Mouse (Mus musculus) embryonic facial prominence, embryonic 10.5 days (tissue): ENCODE measurements around the gene Dnmt3a. TPM values are rescaled to one million over a fixed set of nuclear protein-coding genes. Genes with fewer than 3 reads are reported as not detected.
A peak's percentile ranks its signal among the peaks of the same experiment; 100 is the strongest.

Experiments
- DNase-seq: peaks from one replicate; pipeline ENCODE4 v3.0.0-alpha.2; 2017; ENCODE audit warnings: low spot score
- H3K27ac ChIP-seq: fragments of 300-500 bp; sonication (generic); replicated peaks from 2 replicates; pipeline ENCODE4 v1.5.1; 2016; ENCODE audit warnings: mild to moderate bottlenecking
- H3K27me3 ChIP-seq: fragments of 300-500 bp; sonication (generic); replicated peaks from 2 replicates; pipeline ENCODE4 v1.6.1; 2016; ENCODE audit warnings: low read depth, mild to moderate bottlenecking; ENCODE audit not compliant: poor library complexity, severe bottlenecking
- H3K36me3 ChIP-seq: fragments of 300-500 bp; sonication (generic); replicated peaks from 2 replicates; pipeline ENCODE4 v1.6.1; 2016; ENCODE audit warnings: mild to moderate bottlenecking, moderate library complexity
- H3K4me1 ChIP-seq: fragments of 300-500 bp; sonication (generic); 2 replicates; pipeline ENCODE4 v1.6.1; 2016
- H3K4me3 ChIP-seq: fragments of 300-500 bp; sonication (generic); 2 replicates; pipeline ENCODE4 v1.5.1; 2016; ENCODE audit warnings: mild to moderate bottlenecking, moderate library complexity
- H3K9me3 ChIP-seq: fragments of 300-500 bp; sonication (generic); 2 replicates; pipeline ENCODE4 v1.6.1; 2016; ENCODE audit warnings: mild to moderate bottlenecking
- WGBS: fragments of 180-500 bp; shearing (Covaris S2); methylation state at CpG from one replicate; pipeline ENCODE4 v1.1.7; 2016; 5-methylcytosine and 5-hydroxymethylcytosine counted together
- polyA plus RNA-seq: library from polyadenylated mRNA; unstranded; fragments of >200 nt; fragmentation: Nextera tagmentation; extraction: Ambion mirVana; gene quantifications from 2 replicates; pipeline ENCODE4 v1.2.1, GENCODE M21; 2016

Gene Dnmt3a
- polyA plus RNA-seq, 1 experiment from 2014 or later, result 179 TPM

- H3K4me1 ChIP-seq, result peaks cover 47% of the 10 kb centered on the region
- peaks cover 47% of the 10 kb centered on the region for H3K36me3 ChIP-seq
- 47% methylated on average over 9 of the region's 9 CpGs for WGBS
- no peaks in the 10 kb centered on the region for H3K9me3 ChIP-seq
- DNase-seq, result no peak
- H3K27ac ChIP-seq, result peak overlapping the region; percentile 51; the same call in 1 of the 2 replicates
- H3K4me3 ChIP-seq, result no peak overlapping the region
- peaks cover 22% of the 10 kb centered on the region for H3K27me3 ChIP-seq
Measured at GRCm38 (mm10) chr12:3872410-3873230, 66.8 kb downstream of the Dnmt3a start.

GRCm38 (mm10) chr12:3875474-3875873 lies 69.7 kb downstream of the Dnmt3a start:
- peaks cover 41% of the 10 kb centered on the region; the same call in 1 of the 2 replicates for H3K36me3 ChIP-seq
- H3K4me3 ChIP-seq, result no peak overlapping the region
- H3K9me3 ChIP-seq, result no peaks in the 10 kb centered on the region
- peaks cover 14% of the 10 kb centered on the region for H3K27me3 ChIP-seq
- DNase-seq, result no peak
- no peak overlapping the region for H3K27ac ChIP-seq
- peaks cover 43% of the 10 kb centered on the region for H3K4me1 ChIP-seq

- Histone ChIP-seq H3K4me3 (no peak overlapping the region), H3K9me3 (no peaks in the 10 kb centered on the region), H3K27me3 (peaks cover 17% of the 10 kb centered on the region), H3K4me1 (peaks cover 34% of the 10 kb centered on the region), H3K27ac (no peak overlapping the region), H3K36me3 (peaks cover 40% of the 10 kb centered on the region; the same call in 1 of the 2 replicates)
- 82% methylated on average over 4 of the region's 4 CpGs for WGBS
- DNase-seq, result no peak
Measured at GRCm38 (mm10) chr12:3877376-3877775, 71.6 kb downstream of the Dnmt3a start.

- no peaks in the 10 kb centered on the region for H3K9me3 ChIP-seq
- peaks cover 6% of the 10 kb centered on the region; the same call in 1 of the 2 replicates for H3K27me3 ChIP-seq
- no peak for DNase-seq
- whole genome bisulfite sequencing, result 84% methylated on average over 3 of the region's 3 CpGs
- H3K27ac ChIP-seq, result no peak overlapping the region
- H3K36me3 ChIP-seq, result peaks cover 22% of the 10 kb centered on the region; the same call in 1 of the 2 replicates
- H3K4me3 ChIP-seq, result no peak overlapping the region
- H3K4me1 ChIP-seq, result peaks cover 47% of the 10 kb centered on the region
Measured at GRCm38 (mm10) chr12:3881474-3881873, 75.7 kb downstream of the Dnmt3a start.

GRCm38 (mm10) chr12:3884892-3885493 lies 79.2 kb downstream of the Dnmt3a start:
- peak; percentile 70 for DNase-seq
- Histone ChIP-seq H3K4me3 (peak overlapping the region; percentile 32), H3K9me3 (no peaks in the 10 kb centered on the region), H3K27me3 (peaks cover 6% of the 10 kb centered on the region; the same call in 1 of the 2 replicates), H3K36me3 (peaks cover 7% of the 10 kb centered on the region; the same call in 1 of the 2 replicates), H3K27ac (peak overlapping the region; percentile 76), H3K4me1 (peaks cover 78% of the 10 kb centered on the region)
- WGBS, result 10% methylated on average over 9 of the region's 9 CpGs

- Histone ChIP-seq H3K36me3 (peaks cover 7% of the 10 kb centered on the region; the same call in 1 of the 2 replicates), H3K9me3 (no peaks in the 10 kb centered on the region), H3K27ac (peak overlapping the region; percentile 68)
Measured at GRCm38 (mm10) chr12:3886601-3887000, 80.8 kb downstream of the Dnmt3a start.

GRCm38 (mm10) chr12:3887515-3888325 lies 81.9 kb downstream of the Dnmt3a start:
- Histone ChIP-seq H3K4me3 (peak overlapping the region; percentile 25; the same call in 1 of the 2 replicates), H3K27ac (peak overlapping the region; percentile 68), H3K36me3 (peaks cover 4% of the 10 kb centered on the region; the same call in 1 of the 2 replicates), H3K4me1 (peaks cover 88% of the 10 kb centered on the region), H3K9me3 (no peaks in the 10 kb centered on the region), H3K27me3 (peaks cover 3% of the 10 kb centered on the region; the same call in 1 of the 2 replicates)
- DNase-seq, result peak; percentile 67
- WGBS, result 44% methylated on average over 4 of the region's 4 CpGs

More at GRCm38 (mm10) chr12:3886601-3887000, 80.8 kb downstream of the Dnmt3a start:
- Histone ChIP-seq H3K27me3 (peaks cover 3% of the 10 kb centered on the region; the same call in 1 of the 2 replicates), H3K4me3 (no peak overlapping the region), H3K4me1 (peaks cover 79% of the 10 kb centered on the region)
- 44% methylated on average over 2 of the region's 2 CpGs for WGBS
- no peak for DNase-seq

- 27% methylated on average over 7 of the region's 7 CpGs for WGBS
- no peak for DNase-seq
- Histone ChIP-seq H3K4me1 (peaks cover 92% of the 10 kb centered on the region), H3K36me3 (peaks cover 11% of the 10 kb centered on the region), H3K9me3 (no peaks in the 10 kb centered on the region), H3K4me3 (0 out of 2 replicates have a peak overlapping the region, but pooled peaks have one; percentile 69), H3K27me3 (no peaks in the 10 kb centered on the region; the same call in 1 of the 2 replicates), H3K27ac (no peak overlapping the region)
Measured at GRCm38 (mm10) chr12:3889875-3890635, 84.2 kb downstream of the Dnmt3a start.

- Histone ChIP-seq H3K9me3 (no peaks in the 10 kb centered on the region), H3K27me3 (no peaks in the 10 kb centered on the region; the same call in 1 of the 2 replicates), H3K27ac (peak overlapping the region; percentile 96), H3K36me3 (peaks cover 21% of the 10 kb centered on the region), H3K4me3 (peak overlapping the region; percentile 69), H3K4me1 (peaks cover 91% of the 10 kb centered on the region)
- peak; percentile 95 for DNase-seq
- 2% methylated on average over 43 of the region's 45 CpGs for WGBS
Measured at GRCm38 (mm10) chr12:3890753-3891751, 85.2 kb downstream of the Dnmt3a start.

- Histone ChIP-seq H3K4me3 (peak overlapping the region; percentile 69), H3K36me3 (peaks cover 29% of the 10 kb centered on the region), H3K27ac (peak overlapping the region; percentile 96), H3K9me3 (no peaks in the 10 kb centered on the region), H3K4me1 (peaks cover 83% of the 10 kb centered on the region), H3K27me3 (no peaks in the 10 kb centered on the region; the same call in 1 of the 2 replicates)
- DNase-seq, result no peak
- WGBS, result 1% methylated on average over 18 of the region's 18 CpGs
Measured at GRCm38 (mm10) chr12:3891779-3892239, 86.0 kb downstream of the Dnmt3a start.
